Mouse (Mus musculus): Measurements from ENCODE around the gene Rhbg. TPM values are rescaled to one million over a fixed set of nuclear protein-coding genes. Genes with fewer than 3 reads are reported as not detected.

Rhbg gene
- total and polyA plus RNA-seq, 3 experiments, result not detected

DNA sequence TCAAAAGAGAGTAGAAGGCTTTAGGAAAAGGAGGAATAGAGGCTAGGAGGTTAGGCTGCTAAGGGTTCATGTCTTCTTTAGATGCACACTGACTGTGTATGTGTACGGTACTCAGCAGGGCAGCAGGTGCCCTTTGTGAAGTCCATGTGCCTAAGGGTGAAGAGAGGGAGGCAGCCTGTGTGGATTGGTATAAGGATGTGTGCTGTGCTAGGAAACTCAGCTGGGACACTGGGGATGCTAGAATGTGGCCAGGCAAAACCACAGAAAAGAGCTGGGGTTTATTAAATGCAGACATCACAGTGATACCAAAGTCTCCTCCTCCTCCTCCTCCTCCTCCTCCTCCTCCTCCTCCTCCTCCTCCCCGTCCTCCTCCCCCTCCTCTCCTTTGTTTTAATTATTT is 36.8 kb downstream of the Rhbg start:
- H3K4me3 ChIP-seq (ENCODE audit: control insufficient read depth in 1 of 2, insufficient read depth in 1 of 2, low read depth in 2 of 2, low read length in 2 of 2), result no peak overlapping the region
- no peaks in the 10 kb centered on the region for H3K9me3 ChIP-seq (replicated peaks; ENCODE audit: insufficient read depth, low read length)
- no peak for DNase-seq (ENCODE audit: low read depth, low spot score)
- H3K79me2 ChIP-seq (ENCODE audit: control insufficient read depth, insufficient read depth, low read length, poor library complexity), result no peaks in the 10 kb centered on the region
- H3K9ac ChIP-seq (ENCODE audit: control insufficient read depth, low read depth, low read length, poor library complexity, severe bottlenecking), result no peak overlapping the region
- peaks cover 0 to 5% of the 10 kb centered on the region in 2 experiments for H3K27me3 ChIP-seq (ENCODE audit: control insufficient read depth in 1 of 2, insufficient read depth in 2 of 2, low read length in 2 of 2)
- peaks cover under 1 to 6% of the 10 kb centered on the region in 2 experiments; a peak in 3 of 4 replicates for H3K4me1 ChIP-seq (ENCODE audit: control insufficient read depth in 1 of 2, insufficient read depth in 2 of 2, low read length in 2 of 2)
- TF ChIP-seq JUND (IDR thresholded peaks at IDR 0.05; ENCODE audit: low read depth, low read length) (no peak), ELF1 (IDR thresholded peaks at IDR 0.05; ENCODE audit: low read depth, low read length) (no peak), ZNF384 (IDR thresholded peaks at IDR 0.05; ENCODE audit: low read depth, low read length) (no peak), UBTF (IDR thresholded peaks at IDR 0.05; ENCODE audit: borderline replicate concordance, insufficient read depth, low read depth, low read length) (no peak), POLR2AphosphoS2 (IDR thresholded peaks at IDR 0.05; ENCODE audit: low read length) (no peak), MYC (IDR thresholded peaks at IDR 0.05; ENCODE audit: low read depth, low read length) (no peak), GABPA (IDR thresholded peaks at IDR 0.05; ENCODE audit: low read depth, low read length) (no peak), KAT2A (conservative IDR thresholded peaks at IDR 0.05; ENCODE audit: low read depth, low read length) (no peak), TAL1 (IDR thresholded peaks at IDR 0.05; ENCODE audit: low read length) (no peak), ZMIZ1 (IDR thresholded peaks at IDR 0.05; ENCODE audit: low read depth, low read length) (no peak), SIN3A (IDR thresholded peaks at IDR 0.05; ENCODE audit: low read length) (no peak), MYB (IDR thresholded peaks at IDR 0.05; ENCODE audit: low read depth, low read length) (no peak), SMC3 (IDR thresholded peaks at IDR 0.05; ENCODE audit: low read depth, low read length) (no peak), POLR2A (IDR thresholded peaks at IDR 0.05; ENCODE audit: control insufficient read depth in 1 of 2, insufficient read depth in 1 of 2, low read depth in 1 of 2, low read length in 2 of 2, poor library complexity in 1 of 2) (no peak), TCF12 (IDR thresholded peaks at IDR 0.05; ENCODE audit: low read depth, low read length) (no peak), CTCF (IDR thresholded peaks at IDR 0.05 in 2 of 3, conservative IDR thresholded peaks at IDR 0.05 in 1 of 3; ENCODE audit: control insufficient read depth in 1 of 3, insufficient read depth in 1 of 3, low read depth in 2 of 3, low read length in 3 of 3, poor library complexity in 1 of 3, severe bottlenecking in 1 of 3) (no peak), USF1 (IDR thresholded peaks at IDR 0.05; ENCODE audit: low read depth, low read length) (no peak), MAZ (IDR thresholded peaks at IDR 0.05; ENCODE audit: low read depth, low read length) (no peak)
- peaks cover 0 to 6% of the 10 kb centered on the region in 2 experiments; a peak in 2 of 4 replicates for H3K36me3 ChIP-seq (ENCODE audit: control insufficient read depth in 1 of 2, insufficient read depth in 2 of 2, low read length in 2 of 2)
- no peak overlapping the region for H3K27ac ChIP-seq (ENCODE audit: control insufficient read depth, low read depth, low read length)

DNA sequence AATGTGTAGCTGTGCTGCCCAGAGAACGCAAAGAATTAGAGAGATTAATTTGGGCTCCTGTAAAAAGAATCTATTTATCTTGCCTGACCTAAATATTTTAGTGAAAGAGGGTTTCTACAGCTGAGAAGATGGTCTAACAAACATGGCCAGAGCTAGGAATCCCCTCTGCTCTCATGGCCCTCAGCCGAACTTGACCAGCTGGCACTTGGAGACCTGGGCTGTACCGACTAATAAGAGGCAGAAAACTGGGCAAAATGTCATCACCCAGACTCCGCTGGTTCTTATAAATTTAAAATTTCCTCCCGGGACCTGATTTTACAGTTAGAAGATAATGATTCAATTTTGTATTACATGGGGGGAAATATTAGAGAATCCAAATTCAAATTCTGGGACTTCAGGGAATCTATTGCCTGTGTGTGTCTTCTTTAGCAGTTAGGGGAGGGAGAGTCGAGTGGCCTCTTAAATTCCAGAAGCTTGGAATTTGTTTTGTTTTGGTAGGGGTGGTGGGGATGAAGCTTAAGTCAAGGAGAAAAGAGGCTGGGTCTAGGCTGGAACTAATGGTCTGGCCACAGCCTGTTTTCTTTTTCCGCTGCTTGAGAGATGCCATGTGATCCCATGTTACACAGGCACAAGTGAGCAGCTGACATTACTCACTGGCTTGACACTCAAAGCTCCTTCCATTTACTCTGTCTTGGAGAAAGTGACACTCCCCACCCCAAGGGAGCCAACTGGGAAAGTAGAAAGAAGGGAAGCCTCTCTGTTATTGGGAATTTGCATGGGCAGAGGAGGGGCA is 37.8 kb downstream of the Rhbg start:
- no peak overlapping the region for H3K27ac ChIP-seq (ENCODE audit: control insufficient read depth, low read depth, low read length)
- H3K27me3 ChIP-seq (ENCODE audit: control insufficient read depth in 1 of 2, insufficient read depth in 2 of 2, low read length in 2 of 2), result peaks cover 2 to 6% of the 10 kb centered on the region in 2 experiments
- DNase-seq (ENCODE audit: low read depth, low spot score), result no peak
- no peak overlapping the region for H3K9ac ChIP-seq (ENCODE audit: control insufficient read depth, low read depth, low read length, poor library complexity, severe bottlenecking)
- H3K79me2 ChIP-seq (ENCODE audit: control insufficient read depth, insufficient read depth, low read length, poor library complexity), result no peaks in the 10 kb centered on the region
- no peaks in the 10 kb centered on the region for H3K9me3 ChIP-seq (replicated peaks; ENCODE audit: insufficient read depth, low read length)
- H3K4me3 ChIP-seq (ENCODE audit: control insufficient read depth in 1 of 2, insufficient read depth in 1 of 2, low read depth in 2 of 2, low read length in 2 of 2), result no peak overlapping the region
- TF ChIP-seq MYC (IDR thresholded peaks at IDR 0.05; ENCODE audit: low read depth, low read length) (no peak), USF2 (IDR thresholded peaks at IDR 0.05; ENCODE audit: borderline replicate concordance in 1 of 2, insufficient read depth in 1 of 2, low read depth in 1 of 2, low read length in 2 of 2) (no peak), ZNF384 (IDR thresholded peaks at IDR 0.05; ENCODE audit: low read depth, low read length) (no peak), USF1 (IDR thresholded peaks at IDR 0.05; ENCODE audit: low read depth, low read length) (no peak), CHD2 (IDR thresholded peaks at IDR 0.05; ENCODE audit: low read length) (no peak)
- H3K4me1 ChIP-seq (ENCODE audit: control insufficient read depth in 1 of 2, insufficient read depth in 2 of 2, low read length in 2 of 2), result peaks cover 2 to 13% of the 10 kb centered on the region in 2 experiments; a peak in 3 of 4 replicates
- H3K36me3 ChIP-seq (ENCODE audit: control insufficient read depth in 1 of 2, insufficient read depth in 2 of 2, low read length in 2 of 2), result peaks cover 0 to 9% of the 10 kb centered on the region in 2 experiments; a peak in 2 of 4 replicates

Data from MEL (cell line).